Mouse (Mus musculus): ENCODE results near the gene Vdac1.

- TF ChIP-seq CTCF (IDR thresholded peaks at IDR 0.05; ENCODE audit: low read depth) = no peak
- no peak for TF ChIP-seq EP300 (IDR thresholded peaks at IDR 0.05; ENCODE audit: low read depth)
Observed at GRCm38 (mm10) chr11:52409316-52409715, 48.7 kb downstream of the Vdac1 start.
